Mouse (Mus musculus) megakaryocyte, embryonic 14.5 days (primary cell): ENCODE measurements around the gene Gm42517. TPM values are rescaled to one million over a fixed set of nuclear protein-coding genes. Genes with fewer than 3 reads are reported as not detected.

Experiments used
- H3K27me3 ChIP-seq: replicated peaks from 2 replicates; pipeline ENCODE3; 2012; ENCODE audit warnings: inconsistent platforms
- H3K36me3 ChIP-seq: replicated peaks from 2 replicates; pipeline ENCODE3; 2012; ENCODE audit warnings: low read length, inconsistent platforms, mixed read lengths
- H3K4me1 ChIP-seq: 2 replicates; pipeline ENCODE4 v1.6.1; 2012; ENCODE audit warnings: inconsistent platforms
- H3K4me3 ChIP-seq: replicated peaks from 2 replicates; pipeline ENCODE3; 2012; ENCODE audit warnings: moderate library complexity, mild to moderate bottlenecking, inconsistent platforms
- H3K9me3 ChIP-seq: 2 replicates; pipeline ENCODE4 v1.6.1; 2012; ENCODE audit warnings: inconsistent platforms
- FLI1 ChIP-seq: IDR thresholded peaks from 2 replicates; pipeline ENCODE4 v1.6.1; 2012; ENCODE audit warnings: low read length, inconsistent platforms, mixed read lengths
- GATA1 ChIP-seq: IDR thresholded peaks from 3 replicates; pipeline ENCODE4 v1.6.1; 2012; ENCODE audit warnings: mixed read lengths, low read length, inconsistent platforms, borderline replicate concordance
- polyA plus RNA-seq: library from polyadenylated mRNA; stranded (reverse); fragments of >175 nt; gene quantifications from 2 replicates; pipeline ENCODE4 v1.2.3, GENCODE M21; 2012; ENCODE audit warnings: low replicate concordance; ENCODE audit not compliant: insufficient read depth

Gm42517 gene
- polyA plus RNA-seq: 101 and 308 TPM in 2 replicates

DNA sequence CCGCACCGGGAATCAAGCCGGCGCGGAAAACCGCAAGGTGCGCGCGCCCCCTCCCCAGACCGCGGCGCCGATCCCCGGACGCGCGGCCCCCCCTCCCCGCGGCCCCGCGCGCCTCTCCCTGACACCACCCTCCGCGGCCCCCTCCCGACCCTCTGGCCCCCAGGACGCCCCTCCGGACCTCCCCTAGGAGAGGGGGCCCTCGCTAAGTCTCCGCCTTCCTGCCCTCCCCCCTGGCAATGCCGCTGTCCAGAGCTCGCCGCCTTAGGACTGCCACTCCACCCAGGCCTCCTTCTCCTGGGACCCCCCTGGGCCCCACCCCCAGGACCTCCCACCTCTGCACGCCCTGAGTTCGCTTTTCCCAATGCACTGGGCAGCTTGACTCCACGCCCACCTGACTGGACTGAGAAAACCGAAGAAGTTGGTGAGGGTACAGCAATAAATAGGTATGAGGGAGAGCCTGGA lies at the start of gene Gm42517:
Gm42517 (minus strand) TSS at position 52 of the 462 bp plus-strand sequence.
- H3K4me1 ChIP-seq: peaks cover 86% of the 10 kb centered on the region
- peaks cover 21% of the 10 kb centered on the region for H3K36me3 ChIP-seq
- TF ChIP-seq GATA1 (no peak), FLI1 (no peak)
- peaks cover 75% of the 10 kb centered on the region for H3K27me3 ChIP-seq
- no peaks in the 10 kb centered on the region for H3K9me3 ChIP-seq
- H3K4me3 ChIP-seq: peak within 1 kb of the TSS; percentile 94

DNA sequence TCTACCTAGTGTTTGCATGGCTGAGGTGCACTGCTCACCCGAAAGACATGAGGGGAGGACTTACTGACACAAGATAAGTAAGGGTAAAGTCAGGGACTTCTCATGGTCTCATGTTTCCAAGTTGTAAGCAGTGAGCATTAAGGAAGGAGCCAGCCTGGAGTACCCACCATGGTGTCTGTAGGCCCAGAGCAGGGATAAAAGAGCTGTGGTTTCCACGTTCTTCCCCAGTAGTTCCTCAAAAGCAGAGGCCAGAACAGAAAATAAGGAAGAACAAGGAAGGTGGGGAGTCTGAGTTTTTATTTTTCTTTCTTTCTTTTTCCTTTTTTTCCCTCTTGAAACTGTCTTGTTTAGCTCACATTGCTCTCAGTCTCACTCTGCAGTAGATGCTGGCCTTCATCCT lies 47.0 kb upstream of the Gm42517 start:
- no peak for TF ChIP-seq FLI1
- TF ChIP-seq GATA1: no peak
- Histone ChIP-seq H3K9me3 (no peaks in the 10 kb centered on the region), H3K4me1 (peaks cover 23% of the 10 kb centered on the region), H3K27me3 (peaks cover 1% of the 10 kb centered on the region), H3K4me3 (no peak overlapping the region), H3K36me3 (no peaks in the 10 kb centered on the region)

DNA sequence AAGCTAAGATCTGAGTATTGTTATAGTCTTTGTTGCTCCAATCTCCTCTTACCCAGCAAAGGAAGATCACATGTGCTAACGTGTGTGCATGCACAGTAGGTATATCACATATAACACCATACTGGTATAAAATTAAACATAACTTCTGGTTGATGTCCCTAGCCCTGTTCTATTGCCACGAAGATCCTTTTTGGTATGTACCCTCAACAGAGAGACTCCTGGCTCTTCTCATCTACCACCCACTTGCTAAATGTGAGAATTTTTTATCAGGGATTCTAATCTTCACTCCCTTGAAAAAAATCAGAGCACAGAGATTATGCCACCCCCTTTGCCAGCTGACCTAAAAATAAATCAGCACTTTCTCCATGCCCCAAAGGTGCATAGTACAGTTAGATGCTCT lies 39.3 kb upstream of the Gm42517 start:
- no peaks in the 10 kb centered on the region for H3K27me3 ChIP-seq
- H3K4me1 ChIP-seq: peaks cover 52% of the 10 kb centered on the region
- H3K4me3 ChIP-seq: no peak overlapping the region
- TF ChIP-seq FLI1 (no peak), GATA1 (no peak)
- peaks cover 5% of the 10 kb centered on the region; the same call in 1 of the 2 replicates for H3K9me3 ChIP-seq
- H3K36me3 ChIP-seq: peaks cover 32% of the 10 kb centered on the region

DNA sequence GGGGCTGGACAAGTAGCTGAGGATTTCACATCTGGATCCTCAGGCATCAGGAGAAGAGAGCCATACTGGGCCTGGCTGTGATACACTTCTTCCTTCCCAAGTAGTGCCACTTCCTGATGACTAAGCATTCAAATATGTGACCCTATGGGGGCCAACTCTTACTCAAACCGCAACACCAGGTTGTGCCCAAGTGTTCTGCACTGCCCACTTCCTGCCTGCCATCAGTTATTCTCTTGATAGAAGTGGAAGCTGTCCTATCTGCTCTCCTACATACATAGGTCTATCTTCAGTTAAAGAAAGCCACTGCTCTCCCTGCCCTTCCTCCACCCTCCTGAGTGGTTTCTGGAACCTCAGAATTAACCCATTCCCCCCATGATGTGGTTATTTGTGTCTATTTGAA lies 37.7 kb upstream of the Gm42517 start:
- H3K36me3 ChIP-seq: peaks cover 43% of the 10 kb centered on the region
- H3K4me1 ChIP-seq: peaks cover 61% of the 10 kb centered on the region
- peak overlapping the region; percentile 39 for H3K4me3 ChIP-seq
- TF ChIP-seq FLI1: no peak
- TF ChIP-seq GATA1: peak; percentile 61; the same call in 1 of the 3 replicates
- peaks cover 5% of the 10 kb centered on the region; the same call in 1 of the 2 replicates for H3K9me3 ChIP-seq
- no peaks in the 10 kb centered on the region for H3K27me3 ChIP-seq

DNA sequence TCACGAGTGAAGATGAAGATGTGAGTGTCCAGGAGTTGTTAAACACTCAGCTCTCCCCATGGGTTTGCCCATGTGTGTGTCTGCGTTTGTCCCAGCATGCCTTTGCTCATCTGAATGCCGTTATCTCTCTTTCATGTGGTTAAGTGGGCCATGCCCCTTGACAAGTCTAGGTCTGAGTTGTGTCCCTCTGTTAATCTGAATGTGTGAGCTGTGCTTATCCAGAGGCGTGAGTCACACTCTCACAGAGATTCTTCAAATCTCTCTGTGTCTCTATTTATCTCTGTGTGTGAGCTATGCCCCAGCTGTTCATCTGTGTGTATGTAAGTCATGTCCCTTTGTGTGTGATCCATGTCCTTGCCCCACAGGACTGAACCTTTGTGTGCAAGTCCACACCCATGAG lies 35.7 kb upstream of the Gm42517 start:
- Histone ChIP-seq H3K4me1 (peaks cover 78% of the 10 kb centered on the region), H3K9me3 (peaks cover 3% of the 10 kb centered on the region; the same call in 1 of the 2 replicates), H3K4me3 (peak overlapping the region; percentile 44), H3K27me3 (no peaks in the 10 kb centered on the region), H3K36me3 (peaks cover 48% of the 10 kb centered on the region)
- no peak for TF ChIP-seq FLI1
- TF ChIP-seq GATA1: no peak

DNA sequence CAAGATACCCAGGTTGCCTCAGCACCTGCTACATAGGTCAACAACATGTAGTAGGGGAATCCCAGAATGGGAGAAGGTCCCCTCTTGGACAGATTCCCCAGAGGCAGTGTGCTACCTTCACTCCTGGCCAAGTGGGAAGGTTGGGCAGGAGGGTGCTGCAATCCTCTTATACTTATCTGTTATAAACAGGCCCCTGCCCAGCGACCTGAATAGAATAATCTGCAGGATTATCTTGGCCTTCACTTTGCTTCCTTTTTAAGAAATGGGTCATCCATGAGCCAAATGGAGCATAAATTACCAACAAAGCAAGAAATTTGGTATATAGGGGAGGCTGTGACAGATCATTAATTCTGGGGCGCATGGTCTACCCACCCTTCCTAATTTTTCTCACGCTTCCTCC lies 22.0 kb upstream of the Gm42517 start:
- Histone ChIP-seq H3K9me3 (no peaks in the 10 kb centered on the region), H3K4me3 (no peak overlapping the region), H3K36me3 (peaks cover 36% of the 10 kb centered on the region), H3K4me1 (peaks cover 100% of the 10 kb centered on the region), H3K27me3 (peaks cover 2% of the 10 kb centered on the region)
- TF ChIP-seq GATA1 (no peak), FLI1 (no peak)

DNA sequence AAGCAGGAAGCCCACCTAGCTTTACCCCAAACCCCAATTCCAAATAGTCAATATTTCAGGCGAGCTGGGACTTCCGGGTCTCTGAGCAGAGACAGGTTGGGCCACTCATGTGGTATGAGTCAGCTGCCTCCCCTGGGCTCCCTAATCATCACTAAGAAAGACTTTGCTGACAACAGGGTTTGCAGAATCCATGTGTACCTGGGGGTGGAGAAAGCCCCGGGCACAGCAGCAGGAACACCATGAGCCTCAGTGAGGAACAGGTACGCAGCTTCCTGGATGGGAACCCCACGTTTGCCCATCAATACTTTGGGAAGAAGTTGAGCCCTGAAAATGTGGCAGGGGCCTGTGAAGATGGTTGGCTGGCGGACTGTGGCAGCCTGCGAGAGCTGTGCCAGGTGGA lies 20.5 kb upstream of the Gm42517 start, which contains the start of gene Pde6b:
Pde6b (plus strand) TSS at position 191 of the 400 bp plus-strand sequence.
- Histone ChIP-seq H3K4me1 (peaks cover 99% of the 10 kb centered on the region), H3K36me3 (peaks cover 37% of the 10 kb centered on the region), H3K27me3 (peaks cover 2% of the 10 kb centered on the region), H3K9me3 (no peaks in the 10 kb centered on the region), H3K4me3 (no peak within 1 kb of the TSS)
- TF ChIP-seq GATA1 (no peak), FLI1 (no peak)

DNA sequence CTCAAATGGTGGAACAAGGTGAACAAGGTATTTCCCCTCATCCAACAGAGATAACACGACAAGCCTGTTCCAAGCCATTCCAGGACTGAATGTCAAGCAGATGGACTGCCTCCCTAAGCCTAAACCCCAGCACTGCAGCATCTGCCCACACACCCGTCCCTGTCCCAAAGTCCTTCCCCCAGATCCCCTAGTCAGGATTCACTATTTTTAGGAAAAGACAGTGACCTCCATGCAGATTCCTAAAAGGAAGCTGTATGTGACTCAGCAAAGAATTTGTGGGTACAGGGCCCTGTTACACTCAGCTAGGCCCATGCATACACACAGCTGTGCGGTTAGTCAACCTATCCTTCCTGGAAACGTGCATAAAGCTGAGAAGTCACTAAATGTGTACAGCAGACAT lies 18.7 kb upstream of the Gm42517 start:
- H3K4me1 ChIP-seq: peaks cover 92% of the 10 kb centered on the region
- peaks cover 2% of the 10 kb centered on the region for H3K27me3 ChIP-seq
- peaks cover 44% of the 10 kb centered on the region for H3K36me3 ChIP-seq
- H3K4me3 ChIP-seq: no peak overlapping the region
- TF ChIP-seq FLI1 (no peak), GATA1 (no peak)
- peaks cover 9% of the 10 kb centered on the region for H3K9me3 ChIP-seq

DNA sequence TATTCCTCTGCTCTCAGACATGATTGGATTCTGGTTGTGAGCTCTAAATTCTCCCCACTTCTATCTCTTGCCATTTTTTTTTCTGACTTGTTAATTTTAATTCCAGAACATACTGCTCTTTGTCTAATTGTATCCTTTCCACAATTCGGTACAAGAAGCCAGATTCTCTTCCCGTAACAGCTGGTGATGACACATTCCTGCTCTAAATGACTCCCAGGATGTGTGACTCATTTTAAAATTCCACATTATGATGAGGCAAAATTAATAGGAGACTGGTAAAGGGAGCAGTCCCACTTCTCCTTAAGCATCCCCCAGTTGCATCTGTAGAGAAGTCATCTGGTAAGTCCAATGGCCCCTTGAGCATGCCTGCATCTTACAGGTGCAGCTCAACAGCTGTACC lies 17.9 kb upstream of the Gm42517 start:
- H3K36me3 ChIP-seq: peaks cover 45% of the 10 kb centered on the region
- H3K9me3 ChIP-seq: peaks cover 17% of the 10 kb centered on the region
- H3K4me3 ChIP-seq: no peak overlapping the region
- TF ChIP-seq FLI1 (no peak), GATA1 (no peak)
- H3K27me3 ChIP-seq: peaks cover 2% of the 10 kb centered on the region
- H3K4me1 ChIP-seq: peaks cover 92% of the 10 kb centered on the region

DNA sequence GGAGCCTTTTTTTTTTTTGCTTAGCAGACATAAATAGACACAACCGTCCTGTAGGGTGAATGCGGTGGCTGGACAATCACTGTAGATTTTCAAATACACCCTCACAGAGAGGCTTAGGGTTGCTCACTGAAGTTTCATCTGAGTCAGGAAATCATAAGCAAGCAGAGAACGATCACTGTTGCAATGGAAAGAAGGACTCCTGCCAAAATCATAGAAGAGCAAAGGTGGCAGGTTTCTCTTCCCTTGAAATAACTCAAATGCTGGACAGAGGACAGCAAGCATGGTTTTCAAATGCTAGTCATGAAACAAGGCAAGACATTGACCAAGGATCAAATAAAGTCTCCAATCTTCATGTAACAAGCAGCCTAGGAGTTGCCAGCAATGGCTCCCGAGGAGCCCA lies 10.6 kb upstream of the Gm42517 start:
- no peak overlapping the region for H3K4me3 ChIP-seq
- H3K4me1 ChIP-seq: peaks cover 81% of the 10 kb centered on the region
- peaks cover 26% of the 10 kb centered on the region for H3K9me3 ChIP-seq
- TF ChIP-seq FLI1 (no peak), GATA1 (no peak)
- peaks cover 6% of the 10 kb centered on the region for H3K27me3 ChIP-seq
- H3K36me3 ChIP-seq: peaks cover 52% of the 10 kb centered on the region
